Mouse (Mus musculus) urinary bladder, adult 18-20 months (tissue): Measurements from ENCODE around the gene Fads3.

Source experiments
- DNase-seq, 2 experiments: peaks; one replicate each; pipeline ENCODE4 v3.0.0; 2022; ENCODE audit warnings: low spot score in 2 of 2, mixed read lengths in 2 of 2

The Fads3 gene

GRCm38 (mm10) chr19:10108129-10108528, 66.8 kb downstream of the Fads3 start:
- no peak for DNase-seq

GRCm38 (mm10) chr19:10108666-10109065, 67.3 kb downstream of the Fads3 start:
- DNase-seq: no peak
